ENCODE assay signal across 24 mouse cellular contexts in the genomic region with DNA sequence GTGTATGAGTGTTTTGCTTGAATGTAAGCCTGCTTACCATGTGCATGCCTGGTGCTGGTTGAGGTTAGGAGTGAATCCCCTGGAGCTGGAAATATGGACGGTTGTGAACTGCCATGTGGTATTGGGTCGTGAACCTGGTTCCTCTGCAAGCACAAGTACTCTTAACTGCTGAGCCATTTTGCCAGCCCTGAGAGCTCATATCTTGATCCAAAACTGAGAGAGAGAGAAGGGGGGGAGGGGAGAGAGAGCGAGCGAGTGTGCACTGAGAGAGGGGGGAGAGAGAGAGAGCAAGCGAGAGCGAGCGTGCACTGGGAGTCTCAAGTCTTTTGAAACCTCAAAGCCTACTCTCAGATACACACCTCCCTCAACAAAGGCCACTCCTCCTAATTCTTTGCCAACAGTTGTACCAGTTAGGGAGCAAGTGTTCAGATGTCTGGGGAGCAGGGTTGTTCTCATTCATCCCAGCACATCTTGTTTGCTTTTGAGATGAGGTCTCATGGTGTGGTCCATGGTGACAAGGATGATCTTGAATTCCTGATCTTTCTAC. TPM values are rescaled to one million over a fixed set of nuclear protein-coding genes. Genes with fewer than 3 reads are reported as not detected.
DNase-seq lines count a peak whose midpoint lies in the region; ATAC-seq lines count a peak whose summit lies in the region.
"Had no signal": no experiment of that assay in that cellular context is flagged by ENCODE, and none has a peak within 500 bp of the region (broad histone marks: within the 10 kb centered on the region; RNA-seq: fewer than 3 reads in every experiment).

No protein-coding gene starts in this region.

- DNase-seq in heart, postnatal 36 days = no peak
- no peak for DNase-seq in B cell, adult 2 months
- DNase-seq in layer of hippocampus, postnatal 36 days = no peak
- DNase-seq in retina, postnatal 1 day = no peak
- DNase-seq: adrenal gland, postnatal 10 days; cerebellum, adult 18-20 months; gastrocnemius, postnatal 25 days; kidney, postnatal 4 days; layer of hippocampus, adult 9-11 months; lung, embryonic 14.5 days; lung, postnatal 36 days; thymus, postnatal 36 days had no signal

- intact Hi-C loops in heart, postnatal 36 days (cut with DNase I) = no loop called here

- no peak overlapping the region for H3K9ac ChIP-seq in heart, embryonic 12.5 days
- H3K9ac ChIP-seq in liver, embryonic 16.5 days (ENCODE audit: low read depth, low read length) = peak overlapping the region; percentile 60
- H3K9ac ChIP-seq: kidney, embryonic 15.5 days; limb, embryonic 12.5 days; lung, embryonic 14.5 days; neural tube, embryonic 12.5 days had no signal

- peak; percentile 75; the same call in 1 of the 2 replicates for ATAC-seq in heart, embryonic 12.5 days (ENCODE audit: insufficient number of reproducible peaks, low FRiP score)
- ATAC-seq in erythroid progenitor cell, adult 5-6 weeks (replicated peaks; ENCODE audit: low FRiP score, poor library complexity, severe bottlenecking) = peak; percentile 75
- ATAC-seq in liver, embryonic 16.5 days (ENCODE audit: low read depth) = peak; percentile 46
- ATAC-seq: forebrain, embryonic 14.5 days; hindbrain, postnatal 0 days; intestine, postnatal 0 days had no signal

- H3K36me3 ChIP-seq in heart, embryonic 12.5 days = peaks cover 60% of the 10 kb centered on the region
- peaks cover 35% of the 10 kb centered on the region for H3K36me3 ChIP-seq in liver, embryonic 16.5 days (ENCODE audit: control insufficient read depth, insufficient read depth)

- WGBS in heart, embryonic 12.5 days = 81% methylated on average over 7 of the region's 7 CpGs
- 27% methylated on average over 7 of the region's 7 CpGs for WGBS in liver, embryonic 16.5 days (ENCODE audit: insufficient replicate concordance)

- H3K4me2 ChIP-seq in heart, embryonic 12.5 days = peak overlapping the region; percentile 4; the same call in 1 of the 2 replicates
- H3K4me2 ChIP-seq in liver, embryonic 16.5 days (ENCODE audit: low read depth, low read length) = peak overlapping the region; percentile 58
- H3K4me2 ChIP-seq: kidney, embryonic 15.5 days; limb, embryonic 12.5 days; lung, embryonic 14.5 days; midbrain, embryonic 11.5 days; neural tube, embryonic 12.5 days had no signal

- H3K9me3 ChIP-seq in heart, embryonic 12.5 days (replicated peaks) = no peaks in the 10 kb centered on the region
- H3K9me3 ChIP-seq in liver, embryonic 16.5 days (replicated peaks; ENCODE audit: control insufficient read depth, low read length) = no peaks in the 10 kb centered on the region
- H3K9me3 ChIP-seq: embryonic facial prominence, embryonic 10.5 days; hindbrain, embryonic 10.5 days; kidney, embryonic 15.5 days; limb, embryonic 12.5 days; neural tube, embryonic 12.5 days had no signal

- no peak overlapping the region for H3K27ac ChIP-seq in heart, embryonic 12.5 days (ENCODE audit: poor library complexity, severe bottlenecking)
- H3K27ac ChIP-seq in liver, embryonic 16.5 days (ENCODE audit: low read length) = peak overlapping the region; percentile 94
- H3K27ac ChIP-seq: embryonic facial prominence, embryonic 10.5 days; hindbrain, embryonic 10.5 days; hindbrain, postnatal 0 days; kidney, embryonic 15.5 days; limb, embryonic 12.5 days; neural tube, embryonic 12.5 days had no signal

- no peaks in the 10 kb centered on the region for H3K27me3 ChIP-seq in heart, embryonic 12.5 days (replicated peaks)
- no peaks in the 10 kb centered on the region for H3K27me3 ChIP-seq in liver, embryonic 16.5 days (ENCODE audit: control insufficient read depth, insufficient read depth, low read depth, low read length)
- H3K27me3 ChIP-seq: kidney, embryonic 15.5 days; limb, embryonic 12.5 days; neural tube, embryonic 12.5 days had no signal

- H3K4me3 ChIP-seq in heart, embryonic 12.5 days = no peak overlapping the region
- peak overlapping the region; percentile 58 for H3K4me3 ChIP-seq in liver, embryonic 16.5 days (ENCODE audit: low read depth, low read length)
- H3K4me3 ChIP-seq: embryonic facial prominence, embryonic 10.5 days; hindbrain, embryonic 10.5 days; kidney, embryonic 15.5 days; limb, embryonic 12.5 days; neural tube, embryonic 12.5 days had no signal

- H3K4me1 ChIP-seq in heart, embryonic 12.5 days (replicated peaks) = no peaks in the 10 kb centered on the region
- H3K4me1 ChIP-seq in liver, embryonic 16.5 days (ENCODE audit: control insufficient read depth, low read depth, low read length) = peaks cover 21% of the 10 kb centered on the region
- H3K4me1 ChIP-seq: embryonic facial prominence, embryonic 10.5 days; hindbrain, embryonic 10.5 days; kidney, embryonic 15.5 days; limb, embryonic 12.5 days; neural tube, embryonic 12.5 days had no signal

RNA-seq across cellular contexts. Expression of gene Bcas3, which starts 12.8 kb away (rescaled TPM):
- polyA plus RNA-seq in heart, embryonic 12.5 days (2016; fragmentation: Nextera tagmentation; extraction: Ambion mirVana) = 16.1 and 20.6 TPM in 2 replicates
- total RNA-seq in heart, postnatal 36 days (2021) = 10 to 100 TPM; 35.8 to 48.8 TPM
- total RNA-seq in erythroid progenitor cell, adult 5-6 weeks (2015; ENCODE audit: low replicate concordance) = 45.0 and 60.8 TPM in 2 replicates
- total RNA-seq in erythroid progenitor cell, adult 5-6 weeks (2017; ENCODE audit: low replicate concordance) = 28.0 and 35.8 TPM in 2 replicates
- polyA plus RNA-seq in liver, embryonic 16.5 days (2015; fragmentation: Nextera tagmentation; extraction: Ambion mirVana) = 18.7 and 19.1 TPM in 2 replicates
- 10 to 100 TPM; 64.9 to 69.2 TPM for total RNA-seq in layer of hippocampus, postnatal 36 days (2021)

RNA-seq across cellular contexts. Expression of gene Ppm1d, which starts 29.1 kb away (rescaled TPM):
- 17.7 and 18.5 TPM in 2 replicates for polyA plus RNA-seq in heart, embryonic 12.5 days (2016; fragmentation: Nextera tagmentation; extraction: Ambion mirVana)
- total RNA-seq in heart, postnatal 36 days (2021) = 10 to 100 TPM; 10.5 to 11.3 TPM
- total RNA-seq in erythroid progenitor cell, adult 5-6 weeks (2015; ENCODE audit: low replicate concordance) = 96.6 and 112 TPM in 2 replicates
- total RNA-seq in erythroid progenitor cell, adult 5-6 weeks (2017; ENCODE audit: low replicate concordance) = 62.0 and 77.3 TPM in 2 replicates
- 17.7 and 18.4 TPM in 2 replicates for polyA plus RNA-seq in liver, embryonic 16.5 days (2015; fragmentation: Nextera tagmentation; extraction: Ambion mirVana)
- total RNA-seq in layer of hippocampus, postnatal 36 days (2021) = 10 to 100 TPM; 14.3 to 16.6 TPM
